Comparison of ENCODE assay signal across 8 mouse cellular contexts in the genomic region with DNA sequence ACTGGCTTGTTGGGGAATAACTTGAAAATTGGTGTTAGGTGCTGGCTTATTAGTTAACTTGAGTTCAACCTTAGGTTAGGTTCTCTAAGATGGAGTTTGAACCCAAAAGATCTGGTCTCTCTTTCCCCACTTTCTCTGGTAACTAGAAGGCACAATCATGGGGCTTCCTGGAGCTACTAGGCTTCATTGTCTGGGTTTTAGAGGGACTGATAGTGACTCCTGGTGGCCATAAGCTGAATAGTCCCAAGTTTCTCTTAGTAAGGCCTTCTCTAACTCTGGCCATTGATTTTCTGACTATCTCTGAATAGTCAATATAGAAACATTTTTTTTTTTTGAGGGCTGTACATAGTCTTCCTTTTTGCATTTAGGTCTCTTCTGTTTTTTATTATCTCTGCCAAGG.
DNase-seq lines count a peak whose midpoint lies in the region; ATAC-seq and TF ChIP-seq lines count a peak whose summit lies in the region.
"Had no signal": no experiment of that assay in that cellular context is flagged by ENCODE, and none has a peak within 500 bp of the region (broad histone marks: within the 10 kb centered on the region; RNA-seq: fewer than 3 reads in every experiment).

No protein-coding gene starts in this region.

- no peak overlapping the region for H3K27ac ChIP-seq in thymus, adult 2 months (ENCODE audit: control insufficient read depth, insufficient read depth, low read length)
- H3K27ac ChIP-seq in forebrain, embryonic 12.5 days = no peak overlapping the region
- H3K27ac ChIP-seq: midbrain, embryonic 12.5 days had no signal

- H3K9me3 ChIP-seq in forebrain, embryonic 12.5 days = no peaks in the 10 kb centered on the region
- H3K9me3 ChIP-seq: midbrain, embryonic 12.5 days had no signal

- no peak overlapping the region for H3K4me2 ChIP-seq in forebrain, embryonic 12.5 days
- H3K4me2 ChIP-seq: midbrain, embryonic 12.5 days had no signal

- no peaks in the 10 kb centered on the region for H3K36me3 ChIP-seq in thymus, adult 2 months (ENCODE audit: control insufficient read depth, insufficient read depth, low read length)
- H3K36me3 ChIP-seq in forebrain, embryonic 12.5 days (replicated peaks) = no peaks in the 10 kb centered on the region
- H3K36me3 ChIP-seq: midbrain, embryonic 12.5 days had no signal

- no peak for ATAC-seq in forebrain, embryonic 12.5 days (ENCODE audit: low FRiP score)

- H3K27me3 ChIP-seq in thymus, adult 2 months (ENCODE audit: control insufficient read depth, insufficient read depth, low read length) = no peaks in the 10 kb centered on the region
- no peaks in the 10 kb centered on the region for H3K27me3 ChIP-seq in forebrain, embryonic 12.5 days
- H3K27me3 ChIP-seq: midbrain, embryonic 12.5 days had no signal

- no peak overlapping the region for H3K9ac ChIP-seq in forebrain, embryonic 12.5 days
- H3K9ac ChIP-seq: midbrain, embryonic 12.5 days had no signal

- H3K4me1 ChIP-seq in thymus, adult 2 months (replicated peaks; ENCODE audit: control insufficient read depth, insufficient read depth, low read length) = no peaks in the 10 kb centered on the region
- H3K4me1 ChIP-seq in lung, adult 2 months (ENCODE audit: control insufficient read depth, insufficient read depth, low read length) = no peaks in the 10 kb centered on the region
- H3K4me1 ChIP-seq in forebrain, embryonic 12.5 days = no peaks in the 10 kb centered on the region
- H3K4me1 ChIP-seq: midbrain, embryonic 12.5 days had no signal

- TF ChIP-seq CTCF in thymus, adult 2 months (IDR thresholded peaks at IDR 0.05; ENCODE audit: borderline replicate concordance, control insufficient read depth, extremely low read depth, insufficient read depth, low read length, poor library complexity) = no peak
- peak; percentile 20; the same call in 1 of the 2 replicates for TF ChIP-seq CTCF in lung, adult 2 months (IDR thresholded peaks at IDR 0.05; ENCODE audit: insufficient read depth, low read length)

- TF ChIP-seq POLR2A in thymus, adult 2 months (IDR thresholded peaks at IDR 0.05; ENCODE audit: control insufficient read depth, extremely low read depth, insufficient read depth, low read length, poor library complexity) = no peak
- no peak for TF ChIP-seq POLR2A in lung, adult 2 months (IDR thresholded peaks at IDR 0.05; ENCODE audit: borderline replicate concordance, extremely low read depth, low read depth, low read length)

- H3K4me3 ChIP-seq in thymus, adult 2 months (ENCODE audit: control insufficient read depth, insufficient read depth, low read length) = no peak overlapping the region
- H3K4me3 ChIP-seq in lung, adult 2 months (replicated peaks; ENCODE audit: extremely low read depth, low read depth, low read length) = no peak overlapping the region
- H3K4me3 ChIP-seq in forebrain, embryonic 12.5 days (replicated peaks) = no peak overlapping the region
- H3K4me3 ChIP-seq: midbrain, embryonic 12.5 days had no signal

- peak; percentile 27 for DNase-seq in thymus, adult 2 months
- DNase-seq in thymus, adult 18-20 months = no peak
- peak; percentile 22 for DNase-seq in WW6 (ENCODE audit: low read depth, low spot score)
- no peak for DNase-seq in lung, adult 2 months
- no peak for DNase-seq in adrenal gland, postnatal 10 days
- DNase-seq in cerebellum, postnatal 25 days = no peak

Comparison
In these comparisons a context has a peak if more than half of its experiments do, and no peak if none do; other contexts are left out.
1. DNase-seq: peak in thymus, adult 2 months (single experiment) and WW6 (single experiment); none in thymus, adult 18-20 months (0 of 2), lung, adult 2 months (single experiment), adrenal gland, postnatal 10 days (single experiment) and cerebellum, postnatal 25 days (0 of 2).